Mouse (Mus musculus): ENCODE results near the gene Sntb2. TPM values are rescaled to one million over a fixed set of nuclear protein-coding genes. Genes with fewer than 3 reads are reported as not detected.

The Sntb2 gene
- total and polyA plus RNA-seq, 2 experiments from 2014 or later = 8.5 to 21.2 TPM

GRCm38 (mm10) chr8:106974754-106975153 is 39.2 kb downstream of the Sntb2 start:
- Histone ChIP-seq H3K4me2 (ENCODE audit: low read depth, low read length) (no peak overlapping the region), H3K36me3 (replicated peaks; ENCODE audit: control insufficient read depth, insufficient read depth, low read length) (no peaks in the 10 kb centered on the region), H3K9ac (replicated peaks; ENCODE audit: low read depth, low read length) (no peak overlapping the region), H3K27ac (ENCODE audit: low read depth) (no peak overlapping the region), H3K9me3 (replicated peaks; ENCODE audit: control insufficient read depth, low read length) (no peaks in the 10 kb centered on the region), H3K27me3 (ENCODE audit: control insufficient read depth, insufficient read depth, low read length) (no peaks in the 10 kb centered on the region), H3K4me3 (ENCODE audit: low read depth, low read length) (no peak overlapping the region), H3K4me1 (ENCODE audit: control insufficient read depth, insufficient read depth) (peaks cover 3% of the 10 kb centered on the region; the same call in 1 of the 2 replicates)
- TF ChIP-seq EP300 (IDR thresholded peaks at IDR 0.05; ENCODE audit: low read depth) (no peak), CTCF (IDR thresholded peaks at IDR 0.05; ENCODE audit: low read depth) (no peak)
- DNase-seq (ENCODE audit: low spot score) (no peak), ATAC-seq (ENCODE audit: insufficient read depth, low read depth) (no peak)
- WGBS = 64% methylated on average over 7 of the region's 7 CpGs

GRCm38 (mm10) chr8:106975764-106976163 is 40.2 kb downstream of the Sntb2 start:
- WGBS = 77% methylated on average over 2 of the region's 2 CpGs
- TF ChIP-seq CTCF (IDR thresholded peaks at IDR 0.05; ENCODE audit: low read depth) (no peak), EP300 (IDR thresholded peaks at IDR 0.05; ENCODE audit: low read depth) (no peak)
- no peak overlapping the region for H3K4me2 ChIP-seq (ENCODE audit: low read depth, low read length)
- H3K4me1 ChIP-seq (ENCODE audit: control insufficient read depth, insufficient read depth) = peaks cover 3% of the 10 kb centered on the region; the same call in 1 of the 2 replicates
- H3K4me3 ChIP-seq (ENCODE audit: low read depth, low read length) = no peak overlapping the region
- no peak overlapping the region for H3K27ac ChIP-seq (ENCODE audit: low read depth)
- no peak overlapping the region for H3K9ac ChIP-seq (replicated peaks; ENCODE audit: low read depth, low read length)
- H3K9me3 ChIP-seq (replicated peaks; ENCODE audit: control insufficient read depth, low read length) = no peaks in the 10 kb centered on the region
- ATAC-seq (ENCODE audit: insufficient read depth, low read depth) = no peak
- DNase-seq (ENCODE audit: low spot score) = no peak
- H3K36me3 ChIP-seq (replicated peaks; ENCODE audit: control insufficient read depth, insufficient read depth, low read length) = no peaks in the 10 kb centered on the region
- H3K27me3 ChIP-seq (ENCODE audit: control insufficient read depth, insufficient read depth, low read length) = no peaks in the 10 kb centered on the region

- no peaks in the 10 kb centered on the region for H3K36me3 ChIP-seq (replicated peaks; ENCODE audit: control insufficient read depth, insufficient read depth, low read length)
- no peak overlapping the region for H3K4me3 ChIP-seq (ENCODE audit: low read depth, low read length)
- H3K9ac ChIP-seq (replicated peaks; ENCODE audit: low read depth, low read length) = no peak overlapping the region
- no peak overlapping the region for H3K4me2 ChIP-seq (ENCODE audit: low read depth, low read length)
- 76% methylated on average over 4 of the region's 4 CpGs for WGBS
- ATAC-seq (ENCODE audit: insufficient read depth, low read depth) = no peak
- TF ChIP-seq CTCF (IDR thresholded peaks at IDR 0.05; ENCODE audit: low read depth) (no peak), EP300 (IDR thresholded peaks at IDR 0.05; ENCODE audit: low read depth) (no peak)
- no peak for DNase-seq (ENCODE audit: low spot score)
- H3K4me1 ChIP-seq (ENCODE audit: control insufficient read depth, insufficient read depth) = peaks cover 3% of the 10 kb centered on the region; the same call in 1 of the 2 replicates
- H3K27me3 ChIP-seq (ENCODE audit: control insufficient read depth, insufficient read depth, low read length) = no peaks in the 10 kb centered on the region
- H3K9me3 ChIP-seq (replicated peaks; ENCODE audit: control insufficient read depth, low read length) = no peaks in the 10 kb centered on the region
- no peak overlapping the region for H3K27ac ChIP-seq (ENCODE audit: low read depth)
Observed at GRCm38 (mm10) chr8:106976436-106976835, 40.9 kb downstream of the Sntb2 start.

- no peaks in the 10 kb centered on the region for H3K36me3 ChIP-seq (replicated peaks; ENCODE audit: control insufficient read depth, insufficient read depth, low read length)
- 59% methylated on average over 2 of the region's 2 CpGs for WGBS
- no peak overlapping the region for H3K9ac ChIP-seq (replicated peaks; ENCODE audit: low read depth, low read length)
- H3K27ac ChIP-seq (ENCODE audit: low read depth) = no peak overlapping the region
- ATAC-seq (ENCODE audit: insufficient read depth, low read depth) (no peak), DNase-seq (ENCODE audit: low spot score) (no peak)
- no peaks in the 10 kb centered on the region for H3K4me1 ChIP-seq (ENCODE audit: control insufficient read depth, insufficient read depth)
- no peak overlapping the region for H3K4me2 ChIP-seq (ENCODE audit: low read depth, low read length)
- no peaks in the 10 kb centered on the region for H3K27me3 ChIP-seq (ENCODE audit: control insufficient read depth, insufficient read depth, low read length)
- no peak overlapping the region for H3K4me3 ChIP-seq (ENCODE audit: low read depth, low read length)
- TF ChIP-seq CTCF (IDR thresholded peaks at IDR 0.05; ENCODE audit: low read depth) (no peak), EP300 (IDR thresholded peaks at IDR 0.05; ENCODE audit: low read depth) (no peak)
- no peaks in the 10 kb centered on the region for H3K9me3 ChIP-seq (replicated peaks; ENCODE audit: control insufficient read depth, low read length)
Observed at GRCm38 (mm10) chr8:106978755-106979251, 43.3 kb downstream of the Sntb2 start.

GRCm38 (mm10) chr8:106985404-106985821 is 49.9 kb downstream of the Sntb2 start:
- Histone ChIP-seq H3K36me3 (replicated peaks; ENCODE audit: control insufficient read depth, insufficient read depth, low read length) (no peaks in the 10 kb centered on the region), H3K4me3 (ENCODE audit: low read depth, low read length) (no peak overlapping the region), H3K27ac (ENCODE audit: low read depth) (no peak overlapping the region), H3K4me2 (ENCODE audit: low read depth, low read length) (no peak overlapping the region), H3K9me3 (replicated peaks; ENCODE audit: control insufficient read depth, low read length) (no peaks in the 10 kb centered on the region), H3K4me1 (ENCODE audit: control insufficient read depth, insufficient read depth) (no peaks in the 10 kb centered on the region), H3K9ac (replicated peaks; ENCODE audit: low read depth, low read length) (no peak overlapping the region), H3K27me3 (ENCODE audit: control insufficient read depth, insufficient read depth, low read length) (no peaks in the 10 kb centered on the region)
- ATAC-seq (ENCODE audit: insufficient read depth, low read depth) (no peak), DNase-seq (ENCODE audit: low spot score) (no peak)
- WGBS = 83% methylated on average over 9 of the region's 9 CpGs
- TF ChIP-seq CTCF (IDR thresholded peaks at IDR 0.05; ENCODE audit: low read depth) = no peak
- no peak for TF ChIP-seq EP300 (IDR thresholded peaks at IDR 0.05; ENCODE audit: low read depth)

GRCm38 (mm10) chr8:106985951-106986350 is 50.4 kb downstream of the Sntb2 start:
- Histone ChIP-seq H3K9ac (replicated peaks; ENCODE audit: low read depth, low read length) (no peak overlapping the region), H3K27ac (ENCODE audit: low read depth) (no peak overlapping the region), H3K27me3 (ENCODE audit: control insufficient read depth, insufficient read depth, low read length) (no peaks in the 10 kb centered on the region), H3K36me3 (replicated peaks; ENCODE audit: control insufficient read depth, insufficient read depth, low read length) (no peaks in the 10 kb centered on the region), H3K4me3 (ENCODE audit: low read depth, low read length) (no peak overlapping the region), H3K4me2 (ENCODE audit: low read depth, low read length) (no peak overlapping the region), H3K9me3 (replicated peaks; ENCODE audit: control insufficient read depth, low read length) (no peaks in the 10 kb centered on the region), H3K4me1 (ENCODE audit: control insufficient read depth, insufficient read depth) (no peaks in the 10 kb centered on the region)
- ATAC-seq (ENCODE audit: insufficient read depth, low read depth) = no peak
- TF ChIP-seq CTCF (IDR thresholded peaks at IDR 0.05; ENCODE audit: low read depth) (no peak), EP300 (IDR thresholded peaks at IDR 0.05; ENCODE audit: low read depth) (no peak)
- no peak for DNase-seq (ENCODE audit: low spot score)

Data from heart, postnatal 0 days (tissue).